Mouse (Mus musculus) thymus, postnatal 10 days (tissue): ENCODE results near the gene Hist1h3e.
A peak's percentile ranks its signal among the peaks of the same experiment; 100 is the strongest.
"Not testable (repeated sequence)": the region's sequence is repeated elsewhere in the genome, so short reads cannot be mapped to it uniquely, and the experiment has no call there.

Source experiments
- DNase-seq, 2 experiments: peaks; one replicate each; pipeline ENCODE4 v3.0.0; 2021; ENCODE audit warnings: low spot score in 2 of 2

Gene Hist1h3e

DNA sequence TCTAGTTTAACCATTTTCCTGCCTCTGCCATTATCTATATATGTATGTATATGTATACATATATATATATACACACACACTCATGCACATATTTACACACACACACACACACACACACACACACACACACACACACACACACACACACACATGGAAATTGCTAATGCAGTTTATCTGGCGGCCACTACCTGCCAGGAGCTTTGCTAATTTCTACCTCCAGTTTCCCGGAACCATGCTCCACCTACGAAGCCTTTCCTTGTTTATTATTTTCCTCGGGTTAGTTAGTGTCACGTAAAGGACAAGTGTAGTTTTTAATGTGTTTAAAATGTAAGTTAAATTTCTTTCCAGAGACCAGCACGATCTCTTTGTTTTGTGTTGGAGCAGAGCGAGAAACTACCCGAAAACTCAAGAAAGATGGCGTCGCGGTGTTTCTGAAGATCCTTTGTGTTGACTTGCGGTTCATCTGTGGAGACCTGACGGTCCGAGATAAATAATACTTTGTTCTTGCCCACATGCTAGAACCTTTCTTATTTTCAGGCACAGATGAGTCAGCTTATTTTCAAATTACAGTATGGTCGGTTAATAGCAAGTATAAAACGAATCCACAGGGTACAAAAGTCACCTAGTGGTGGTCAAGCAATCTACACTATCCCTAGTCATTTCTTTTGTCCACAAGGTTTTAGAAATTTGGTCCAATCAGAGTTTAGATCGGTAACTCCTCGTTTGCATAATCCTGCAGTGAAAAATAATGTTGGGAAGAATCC, 712 bp upstream of the Hist1h3e start:
- DNase-seq: peak in 1 of 2 experiments; percentile 26

DNA sequence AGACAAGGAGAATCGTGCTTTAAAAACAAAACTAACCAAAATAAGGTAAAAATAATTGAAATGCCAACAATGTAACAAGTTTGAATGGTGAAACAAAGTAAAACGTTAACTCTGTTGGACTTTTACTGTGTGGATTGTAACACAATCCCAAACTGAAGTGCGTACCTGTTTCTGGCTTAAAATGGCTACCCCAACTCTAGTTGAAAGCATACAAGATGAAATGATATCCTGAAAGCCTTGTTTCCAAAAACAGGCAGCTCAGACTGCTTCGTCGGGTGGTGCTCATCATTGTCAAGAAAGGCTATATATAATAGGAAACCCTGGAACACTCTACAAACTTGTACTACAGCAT, 662 bp downstream of the Hist1h3e start:
- not testable (repeated sequence) for DNase-seq

- DNase-seq: not testable (repeated sequence)
These were observed 1.5 kb downstream of the Hist1h3e start for GRCm38 (mm10) chr13:23560699-23561098.

GRCm38 (mm10) chr13:23556906-23557305, 5.3 kb downstream of the Hist1h3e start:
- DNase-seq: no peak

GRCm38 (mm10) chr13:23555839-23556416, 6.2 kb downstream of the Hist1h3e start:
- peak; percentile 68 to 75 for DNase-seq

DNA sequence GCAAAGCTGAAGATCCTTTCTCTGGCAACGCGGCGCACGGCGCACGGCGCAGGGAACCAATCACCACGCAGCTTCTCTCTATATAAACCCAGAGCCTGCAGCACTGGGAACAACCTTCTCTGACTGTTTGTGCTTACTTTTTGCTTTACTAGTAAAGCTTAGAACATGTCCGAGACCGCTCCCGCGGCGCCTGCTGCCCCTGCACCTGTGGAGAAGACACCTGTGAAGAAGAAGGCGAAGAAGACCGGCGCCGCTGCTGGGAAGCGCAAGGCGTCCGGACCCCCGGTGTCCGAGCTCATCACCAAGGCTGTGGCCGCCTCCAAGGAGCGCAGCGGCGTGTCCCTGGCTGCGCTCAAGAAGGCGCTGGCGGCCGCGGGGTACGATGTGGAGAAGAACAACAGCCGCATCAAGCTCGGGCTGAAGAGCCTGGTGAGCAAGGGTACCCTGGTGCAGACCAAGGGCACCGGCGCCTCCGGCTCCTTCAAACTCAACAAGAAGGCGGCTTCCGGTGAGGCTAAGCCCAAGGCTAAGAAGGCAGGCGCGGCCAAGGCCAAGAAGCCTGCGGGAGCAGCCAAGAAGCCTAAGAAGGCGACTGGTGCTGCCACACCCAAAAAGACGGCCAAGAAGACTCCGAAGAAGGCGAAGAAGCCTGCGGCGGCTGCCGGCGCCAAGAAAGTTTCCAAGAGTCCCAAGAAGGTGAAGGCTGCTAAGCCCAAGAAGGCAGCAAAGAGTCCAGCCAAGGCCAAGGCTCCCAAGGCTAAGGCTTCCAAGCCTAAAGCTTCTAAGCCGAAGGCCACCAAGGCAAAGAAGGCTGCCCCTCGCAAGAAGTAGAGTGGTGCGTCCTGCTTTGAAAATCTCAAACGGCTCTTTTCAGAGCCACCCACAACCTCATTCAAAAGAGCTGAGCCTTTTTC, 7.0 kb downstream of the Hist1h3e start:
- peak; percentile 93 to 94 for DNase-seq

DNA sequence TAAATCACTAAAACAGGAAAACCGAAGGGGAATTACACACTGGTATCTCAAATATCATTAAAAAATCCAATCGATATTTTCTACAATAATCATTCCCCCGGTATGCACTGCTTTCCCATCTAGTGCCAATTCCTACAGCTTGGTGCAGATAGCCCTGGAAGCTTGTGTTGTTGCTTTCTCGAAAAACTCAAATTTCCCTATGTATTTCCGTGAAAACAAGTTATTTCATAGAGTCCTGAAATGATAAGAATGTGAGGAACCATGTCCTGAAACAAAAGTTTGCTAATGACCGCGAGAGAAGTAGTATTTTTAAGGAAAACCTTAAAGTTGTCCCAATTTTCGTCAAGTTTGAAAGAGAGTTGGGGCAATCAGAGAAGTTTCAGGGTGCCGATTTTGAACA, 7.8 kb downstream of the Hist1h3e start:
- DNase-seq: no peak

DNA sequence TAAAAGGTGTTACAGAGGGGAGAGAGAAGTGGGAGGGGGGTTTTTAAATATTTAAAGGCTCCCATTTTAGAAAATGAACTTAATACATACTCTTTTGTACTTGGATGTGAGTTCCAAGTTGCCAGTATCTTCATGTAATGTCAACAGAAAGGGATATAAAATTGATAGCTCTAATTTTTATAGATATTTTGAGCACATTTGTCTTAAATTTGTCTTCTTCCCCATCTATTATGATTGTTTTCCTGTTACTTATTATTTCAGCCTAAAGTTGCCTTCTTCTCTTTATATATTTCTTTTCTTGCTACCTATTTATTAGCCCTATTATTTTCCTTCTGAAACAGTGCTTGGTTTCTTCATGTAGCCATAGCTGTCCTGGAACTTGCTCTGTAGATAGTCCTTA, 9.2 kb downstream of the Hist1h3e start, which contains the start of gene Hist1h1d:
Hist1h1d (plus strand) TSS at position 301 of the 400 bp plus-strand sequence.
- no peak for DNase-seq

GRCm38 (mm10) chr13:23551931-23552914, 9.9 kb downstream of the Hist1h3e start:
- no peak for DNase-seq

DNA sequence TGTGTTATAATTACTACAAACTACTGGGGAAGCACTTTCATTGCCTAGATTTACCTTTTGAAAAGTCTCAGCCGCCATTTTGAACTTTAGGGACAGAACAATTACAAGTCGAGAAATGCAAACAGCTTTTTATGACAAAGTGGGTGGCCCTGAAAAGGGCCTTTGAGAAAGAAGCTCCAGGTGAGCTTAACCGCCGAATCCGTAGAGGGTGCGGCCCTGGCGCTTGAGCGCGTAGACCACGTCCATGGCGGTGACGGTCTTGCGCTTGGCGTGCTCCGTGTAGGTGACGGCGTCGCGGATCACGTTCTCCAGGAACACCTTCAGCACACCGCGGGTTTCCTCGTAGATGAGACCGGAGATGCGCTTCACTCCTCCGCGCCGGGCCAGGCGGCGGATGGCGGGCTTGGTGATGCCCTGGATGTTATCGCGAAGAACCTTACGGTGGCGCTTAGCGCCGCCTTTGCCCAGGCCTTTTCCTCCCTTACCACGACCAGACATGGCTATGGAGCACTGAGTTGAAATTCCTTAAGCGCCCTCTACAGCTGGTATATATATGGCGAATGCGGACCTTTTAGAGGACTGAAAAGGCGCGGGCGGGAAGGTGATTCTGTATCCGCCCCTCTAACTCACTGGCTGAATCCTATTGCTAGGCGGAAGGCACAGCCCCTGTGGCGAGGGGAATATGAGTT, 10.9 kb downstream of the Hist1h3e start, which contains the start of gene Hist1h4f:
Hist1h4f (minus strand) TSS at position 503 of the 689 bp plus-strand sequence.
- DNase-seq: peak; percentile 86 to 89

DNA sequence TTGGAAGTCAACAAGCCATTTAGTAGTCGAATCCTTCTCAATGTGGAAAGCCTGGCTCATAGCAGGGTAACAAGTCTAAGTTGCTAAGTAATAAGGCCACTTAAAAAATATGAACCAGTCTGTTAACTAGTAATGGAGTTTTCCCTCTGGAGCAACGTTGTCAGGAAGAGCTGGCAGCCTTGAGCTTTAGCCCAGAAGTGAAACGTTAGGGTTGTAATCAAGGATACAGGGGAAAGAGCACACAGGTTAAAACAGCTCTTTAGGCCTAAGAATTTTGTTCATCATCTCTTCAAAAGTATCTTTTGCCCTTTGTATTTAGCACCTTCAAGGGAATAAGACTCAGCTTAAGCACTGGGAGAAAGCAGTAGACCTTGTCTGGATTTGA, 11.4 kb downstream of the Hist1h3e start:
- DNase-seq: no peak

- DNase-seq: no peak
These were observed 15.5 kb downstream of the Hist1h3e start for GRCm38 (mm10) chr13:23546694-23547093.

- not testable (repeated sequence) for DNase-seq
These were observed 17.4 kb downstream of the Hist1h3e start for GRCm38 (mm10) chr13:23544787-23545120.

DNA sequence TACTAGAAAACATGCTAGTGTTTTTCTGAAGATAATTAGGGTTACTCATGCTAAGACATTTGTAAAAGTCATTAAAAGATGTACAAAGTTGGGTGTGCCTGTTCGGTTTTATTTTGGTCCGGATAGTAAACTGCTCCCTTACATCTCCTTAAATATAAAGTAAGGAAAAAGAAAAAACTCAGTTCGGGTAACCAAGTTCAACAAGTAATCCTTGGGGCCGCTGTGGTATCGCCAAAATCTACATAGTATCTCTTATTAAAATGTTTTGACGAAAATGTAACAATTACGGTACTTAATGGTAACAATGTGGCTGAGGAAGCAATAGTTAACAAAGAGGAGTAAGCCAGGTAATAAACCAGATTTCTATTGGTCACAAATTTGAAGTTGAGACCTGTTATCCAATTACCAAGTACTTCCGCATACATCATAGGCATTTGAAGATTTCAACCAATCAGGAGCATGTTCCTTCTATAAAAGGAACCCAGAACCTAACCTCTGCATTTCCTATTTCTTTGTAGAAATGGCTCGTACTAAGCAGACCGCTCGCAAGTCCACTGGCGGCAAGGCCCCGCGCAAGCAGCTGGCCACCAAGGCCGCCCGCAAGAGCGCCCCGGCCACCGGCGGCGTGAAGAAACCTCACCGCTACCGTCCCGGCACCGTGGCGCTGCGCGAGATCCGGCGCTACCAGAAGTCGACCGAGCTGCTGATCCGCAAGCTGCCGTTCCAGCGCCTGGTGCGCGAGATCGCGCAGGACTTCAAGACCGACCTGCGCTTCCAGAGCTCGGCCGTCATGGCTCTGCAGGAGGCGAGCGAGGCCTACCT, 18.0 kb downstream of the Hist1h3e start, which contains the start of gene Hist1h3f:
Hist1h3f (plus strand) TSS at position 88 of the 822 bp plus-strand sequence.
- DNase-seq: peak; percentile 71 to 83

- peak; percentile 73 to 79 for DNase-seq
These were observed 19.1 kb downstream of the Hist1h3e start, which contains the start of gene Hist1h2bh for GRCm38 (mm10) chr13:23542999-23543607. Gene Hist1h2bh, minus strand, starts transcription at chr13:23543392.

DNA sequence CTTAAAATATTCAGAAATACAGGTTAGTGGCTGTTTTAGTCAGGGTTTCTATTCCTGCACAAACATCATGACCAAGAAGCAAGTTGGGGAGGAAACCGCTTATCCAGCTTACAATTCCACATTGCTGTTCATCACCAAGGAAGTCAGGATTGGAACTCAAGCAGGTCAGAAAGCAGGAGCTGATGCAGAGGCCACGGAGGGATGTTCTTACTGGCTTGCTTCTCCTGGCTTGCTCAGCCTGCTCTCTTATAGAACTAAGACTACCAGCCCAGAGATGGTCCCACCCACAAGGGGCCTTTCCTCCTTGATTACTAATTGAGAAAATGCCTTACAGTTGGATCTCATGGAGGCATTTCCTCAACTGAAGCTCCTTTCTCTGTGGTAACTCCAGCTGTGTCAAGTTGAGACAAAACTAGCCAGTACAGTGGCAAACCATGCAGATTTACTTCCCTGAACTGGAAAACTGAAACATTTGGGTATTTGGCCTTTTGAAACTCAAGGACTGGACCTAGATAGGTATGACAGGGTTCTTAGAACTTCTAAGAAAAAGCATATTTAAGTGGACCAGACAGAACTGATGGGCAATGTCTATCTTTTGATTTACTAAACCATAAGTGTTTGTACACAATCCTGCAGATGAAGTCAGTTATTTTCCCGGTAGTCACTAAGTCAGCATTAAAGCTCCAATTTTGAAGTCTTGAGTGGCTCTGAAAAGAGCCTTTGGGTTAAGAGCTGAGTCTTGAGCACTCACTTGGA, 19.8 kb downstream of the Hist1h3e start:
- DNase-seq: not testable (repeated sequence)

GRCm38 (mm10) chr13:23541497-23541896, 20.7 kb downstream of the Hist1h3e start:
- DNase-seq: no peak

GRCm38 (mm10) chr13:23539821-23540220, 22.3 kb downstream of the Hist1h3e start:
- not testable (repeated sequence) for DNase-seq
